Mouse (Mus musculus) macrophage (primary cell): Measurements from ENCODE around the gene Hdac9. TPM values are rescaled to one million over a fixed set of nuclear protein-coding genes. Genes with fewer than 3 reads are reported as not detected.

Experiments
- H3K27ac ChIP-seq: fragments of 350-480 bp; formaldehyde crosslinking; 2 replicates; pipeline ENCODE4 v1.9.0; 2021
- H3K36me3 ChIP-seq: fragments of 350-480 bp; formaldehyde crosslinking; 2 replicates; pipeline ENCODE4 v1.9.0; 2021; ENCODE audit errors: inconsistent target
- H3K4me3 ChIP-seq: fragments of 350-480 bp; formaldehyde crosslinking; 2 replicates; pipeline ENCODE4 v1.9.0; 2021; ENCODE audit errors: inconsistent target
- H3K79me2 ChIP-seq: fragments of 350-480 bp; formaldehyde crosslinking; 2 replicates; pipeline ENCODE4 v1.9.0; 2021; ENCODE audit errors: inconsistent target
- WGBS: methylation state at CpG from one replicate; pipeline ENCODE4 v1.1.7; 2026; ENCODE audit warnings: inconsistent platforms; ENCODE audit not compliant: missing documents; 5-methylcytosine and 5-hydroxymethylcytosine counted together
- polyA plus RNA-seq: library from polyadenylated mRNA; stranded (reverse); fragments of 250-400 nt; gene quantifications from 3 replicates; pipeline ENCODE4 v1.2.4, GENCODE M21; 2018; ENCODE audit warnings: inconsistent platforms

Hdac9 gene
- polyA plus RNA-seq, 1 experiment from 2014 or later, result 2.4 TPM

DNA sequence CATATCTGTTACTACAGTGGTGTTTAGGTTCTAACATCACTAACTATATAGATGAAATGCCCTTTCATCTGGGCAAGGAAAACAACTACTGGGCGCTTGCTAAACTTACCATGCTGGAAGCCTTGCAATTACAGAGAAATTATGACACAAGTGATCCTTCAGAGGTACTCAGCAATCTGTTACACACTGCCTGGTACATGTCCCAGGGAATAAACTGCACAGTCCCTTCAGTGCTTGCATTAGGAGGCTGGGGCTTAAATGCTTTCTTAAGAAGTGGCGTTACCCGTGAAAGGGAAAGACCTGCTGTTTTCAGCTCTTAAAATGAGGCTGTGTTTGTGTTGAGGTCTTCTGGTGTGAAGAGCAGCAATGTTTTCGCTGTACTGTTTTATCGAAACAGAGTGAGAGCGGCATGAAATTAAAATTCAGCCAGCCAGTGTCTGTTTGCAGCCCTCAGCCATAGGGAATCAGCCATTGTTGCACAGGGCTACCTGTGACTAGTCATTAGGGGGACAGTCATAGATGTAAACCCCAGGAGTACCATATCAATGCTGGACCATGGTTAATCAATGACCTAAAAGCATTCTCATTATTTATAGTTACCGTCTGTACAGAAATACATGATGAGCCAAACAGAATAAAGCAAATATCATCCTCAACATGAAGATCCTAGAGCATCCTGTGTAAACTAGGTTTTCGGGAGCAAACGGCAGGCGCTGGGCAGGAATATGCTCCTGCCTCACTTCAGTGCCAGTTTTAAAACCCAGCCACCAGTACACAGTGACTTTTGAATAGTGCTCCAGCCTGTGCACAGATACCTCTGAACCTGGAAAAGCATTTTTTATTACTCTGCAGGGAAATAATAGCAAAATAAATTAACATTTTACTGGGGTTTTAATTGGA, 125.4 kb downstream of the Hdac9 start:
- no peaks in the 10 kb centered on the region for H3K79me2 ChIP-seq
- H3K36me3 ChIP-seq, result no peaks in the 10 kb centered on the region
- H3K27ac ChIP-seq, result no peak overlapping the region
- WGBS, result 91% methylated on average over 10 of the region's 10 CpGs
- no peak overlapping the region for H3K4me3 ChIP-seq

GRCm38 (mm10) chr12:34789031-34789982, 127.6 kb downstream of the Hdac9 start:
- no peak overlapping the region for H3K27ac ChIP-seq
- WGBS, result 55% methylated on average over 10 of the region's 10 CpGs
- H3K36me3 ChIP-seq, result no peaks in the 10 kb centered on the region
- H3K79me2 ChIP-seq, result no peaks in the 10 kb centered on the region
- H3K4me3 ChIP-seq, result no peak overlapping the region

DNA sequence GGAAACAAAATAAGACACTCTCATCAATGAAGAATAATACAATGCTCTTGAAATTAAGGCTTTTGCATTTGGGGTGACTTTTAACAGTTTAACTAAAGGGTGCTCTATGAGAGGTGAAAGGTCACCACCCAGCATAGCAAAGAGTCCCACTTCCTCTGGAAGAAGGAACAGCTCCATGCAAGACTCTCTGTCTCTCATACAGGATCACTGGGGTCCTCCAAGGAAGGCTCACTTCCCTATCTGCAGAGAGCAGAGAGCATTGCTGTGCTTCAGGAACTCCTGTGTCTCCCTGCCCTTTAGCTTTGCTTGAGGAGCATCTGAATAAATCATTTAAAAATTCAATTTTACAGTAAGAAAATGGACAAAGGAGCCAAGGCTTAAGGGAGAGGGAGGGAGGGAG, 129.5 kb downstream of the Hdac9 start:
- H3K27ac ChIP-seq, result no peak overlapping the region
- no peaks in the 10 kb centered on the region for H3K36me3 ChIP-seq
- no peaks in the 10 kb centered on the region for H3K79me2 ChIP-seq
- no peak overlapping the region for H3K4me3 ChIP-seq

- Histone ChIP-seq H3K27ac (peak overlapping the region; percentile 36), H3K36me3 (no peaks in the 10 kb centered on the region), H3K79me2 (no peaks in the 10 kb centered on the region), H3K4me3 (no peak overlapping the region)
- WGBS, result 0% methylated on average over 6 of the region's 6 CpGs
Measured at GRCm38 (mm10) chr12:34783574-34783973, 133.3 kb downstream of the Hdac9 start.

DNA sequence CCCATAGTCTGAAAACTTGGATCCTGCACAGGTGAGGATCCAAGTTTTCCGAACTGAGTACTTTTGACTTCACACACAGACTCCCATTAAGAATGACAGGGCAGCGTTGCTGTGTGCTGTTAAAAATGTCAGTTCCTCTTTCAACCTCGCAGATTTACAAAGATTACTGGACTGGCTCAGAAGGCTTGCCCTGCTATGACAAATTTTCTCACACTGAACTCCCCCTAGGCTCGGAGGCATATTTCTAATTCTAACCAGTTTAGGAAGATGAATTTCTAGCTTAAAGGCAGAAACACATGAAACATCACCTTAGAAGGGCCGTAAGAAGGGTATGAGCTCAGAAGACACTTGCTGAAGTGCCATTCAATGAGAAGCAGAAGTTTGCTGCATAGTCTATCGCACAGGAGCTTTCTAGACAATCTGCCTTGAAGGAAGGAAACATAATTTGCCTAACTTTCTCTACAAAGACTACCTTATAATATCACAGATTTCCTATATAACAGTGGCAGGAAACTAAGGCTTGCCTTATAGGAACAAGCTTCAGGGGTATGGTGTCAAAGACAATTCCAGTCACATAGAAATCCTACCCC, 137.4 kb downstream of the Hdac9 start:
- Histone ChIP-seq H3K27ac (peak overlapping the region; percentile 24; the same call in 1 of the 2 replicates), H3K79me2 (no peaks in the 10 kb centered on the region), H3K4me3 (no peak overlapping the region), H3K36me3 (no peaks in the 10 kb centered on the region)
- 1% methylated on average over 6 of the region's 6 CpGs for WGBS

DNA sequence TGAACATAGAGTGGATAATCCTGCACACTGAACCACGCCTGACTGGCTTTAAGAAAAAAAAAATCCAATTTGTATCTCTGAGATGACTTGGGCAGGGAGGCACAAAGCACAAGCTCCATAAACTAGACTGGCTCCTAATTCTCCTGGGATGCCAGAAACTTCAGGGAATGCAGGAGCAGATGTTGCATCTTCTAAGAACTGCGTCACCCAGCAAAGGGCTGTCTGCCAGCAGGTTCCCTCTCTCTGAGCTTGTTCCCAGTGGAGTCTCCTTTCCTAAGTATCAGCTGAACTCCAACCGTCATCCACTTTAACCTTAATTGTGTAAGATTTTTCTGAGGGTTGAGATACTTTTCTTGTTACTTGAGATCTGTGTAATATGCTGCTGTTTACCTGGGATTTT, 140.7 kb downstream of the Hdac9 start:
- no peak overlapping the region for H3K27ac ChIP-seq
- no peak overlapping the region for H3K4me3 ChIP-seq
- no peaks in the 10 kb centered on the region for H3K79me2 ChIP-seq
- 92% methylated on average over 3 of the region's 3 CpGs for WGBS
- no peaks in the 10 kb centered on the region for H3K36me3 ChIP-seq

DNA sequence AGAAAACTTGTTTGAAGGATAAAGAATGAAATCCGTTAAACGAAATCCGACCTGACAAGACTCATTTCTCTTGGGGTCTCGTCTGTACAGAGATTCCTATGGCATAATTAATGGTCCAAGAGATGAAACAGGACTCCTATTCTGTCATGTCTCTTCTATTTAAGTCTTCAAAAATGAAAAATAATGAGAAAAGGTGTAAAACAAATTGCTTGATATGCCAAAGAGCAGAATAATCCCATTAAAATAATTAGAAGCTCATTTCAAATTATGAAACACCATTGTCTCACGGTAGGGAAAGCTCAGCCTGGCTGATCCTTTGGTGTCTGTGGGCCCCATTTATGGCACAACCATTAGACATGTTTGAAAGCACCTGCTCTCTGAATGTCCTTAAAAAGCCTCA, 142.8 kb downstream of the Hdac9 start:
- H3K36me3 ChIP-seq, result no peaks in the 10 kb centered on the region
- H3K27ac ChIP-seq, result no peak overlapping the region
- H3K79me2 ChIP-seq, result no peaks in the 10 kb centered on the region
- no peak overlapping the region for H3K4me3 ChIP-seq
- WGBS, result 95% methylated on average over 5 of the region's 5 CpGs

DNA sequence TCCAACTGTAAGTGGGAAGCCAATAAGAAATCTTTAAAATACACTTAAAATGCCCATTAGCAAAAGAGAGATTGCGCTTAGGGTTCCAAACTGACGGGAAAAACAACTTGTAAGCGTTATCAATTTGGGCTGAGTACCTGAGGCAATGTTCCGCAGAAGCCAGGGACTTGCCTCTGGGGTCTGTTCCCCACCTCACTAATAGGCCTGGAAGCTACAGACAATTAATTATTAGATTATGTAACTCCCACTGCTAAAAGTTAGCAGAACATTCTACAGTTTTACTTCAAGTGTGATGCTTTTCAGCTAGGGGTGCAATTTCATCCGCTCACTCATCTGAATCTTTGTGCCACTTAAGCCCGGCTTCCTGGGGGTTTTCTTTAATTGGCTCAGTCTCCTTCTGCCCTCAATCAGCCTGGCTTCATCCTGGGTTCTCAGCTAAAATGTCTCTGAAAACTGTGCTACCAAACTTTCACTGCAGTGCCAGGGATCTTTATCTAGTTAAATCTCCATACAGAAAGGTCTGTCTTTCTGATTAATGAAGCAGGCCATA, 149.6 kb downstream of the Hdac9 start:
- no peaks in the 10 kb centered on the region for H3K36me3 ChIP-seq
- H3K79me2 ChIP-seq, result no peaks in the 10 kb centered on the region
- WGBS, result 95% methylated on average over 6 of the region's 6 CpGs
- no peak overlapping the region for H3K27ac ChIP-seq
- no peak overlapping the region for H3K4me3 ChIP-seq

- H3K27ac ChIP-seq, result no peak overlapping the region
- H3K79me2 ChIP-seq, result no peaks in the 10 kb centered on the region
- WGBS, result 94% methylated on average over 2 of the region's 2 CpGs
- no peaks in the 10 kb centered on the region for H3K36me3 ChIP-seq
- no peak overlapping the region for H3K4me3 ChIP-seq
Measured at GRCm38 (mm10) chr12:34747266-34747665, 169.6 kb downstream of the Hdac9 start.

DNA sequence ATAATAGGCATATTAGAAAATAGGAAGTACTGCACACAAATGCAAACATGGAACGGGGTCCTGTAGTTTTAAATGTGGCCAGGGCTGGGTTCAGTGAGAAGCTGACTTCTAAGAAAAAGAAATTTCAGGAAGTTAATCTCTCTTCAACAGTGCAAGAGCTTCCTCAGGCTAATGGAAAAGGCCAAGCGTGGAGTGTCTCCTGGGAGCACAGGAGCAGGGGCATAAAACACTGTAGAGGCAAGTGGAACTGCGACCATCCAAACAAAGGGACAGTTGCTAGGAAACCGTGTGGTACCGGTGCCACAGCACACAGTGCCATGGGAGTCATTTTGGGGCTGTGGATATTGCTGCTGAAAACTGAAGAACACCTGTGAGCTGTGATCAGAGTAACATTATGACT, 191.7 kb downstream of the Hdac9 start:
- H3K27ac ChIP-seq, result peak overlapping the region; percentile 96
- no peak overlapping the region for H3K4me3 ChIP-seq
- 17% methylated on average over 5 of the region's 5 CpGs for WGBS

DNA sequence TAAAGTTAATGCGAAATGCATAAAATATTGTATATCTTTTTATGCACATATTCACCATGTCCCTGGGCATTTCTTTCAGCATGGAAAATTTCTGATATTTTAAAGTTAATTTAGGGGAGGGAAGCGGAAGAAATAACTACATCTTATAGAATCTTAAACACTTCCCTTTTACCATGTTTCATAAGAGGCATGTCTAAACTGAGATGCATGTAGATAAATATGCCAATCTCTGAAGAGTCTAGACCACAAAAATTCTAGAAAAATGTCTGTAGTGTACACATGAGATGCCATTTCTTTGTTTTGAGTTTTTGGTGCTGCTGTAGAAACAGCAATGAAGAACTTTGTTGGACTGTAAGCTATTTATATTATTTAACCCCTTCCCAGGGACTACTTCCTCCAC, 192.6 kb downstream of the Hdac9 start:
- no peak overlapping the region for H3K4me3 ChIP-seq
- no peaks in the 10 kb centered on the region for H3K36me3 ChIP-seq
- WGBS, result 33% methylated on average over 1 of the region's 2 CpGs
- no peaks in the 10 kb centered on the region for H3K79me2 ChIP-seq
- peak overlapping the region; percentile 96 for H3K27ac ChIP-seq

More for the DNA sequence above, 191.7 kb downstream of the Hdac9 start:
- Histone ChIP-seq H3K36me3 (no peaks in the 10 kb centered on the region), H3K79me2 (no peaks in the 10 kb centered on the region)

- Histone ChIP-seq H3K36me3 (no peaks in the 10 kb centered on the region), H3K27ac (peak overlapping the region; percentile 96), H3K79me2 (no peaks in the 10 kb centered on the region), H3K4me3 (peak overlapping the region; percentile 13)
- 2% methylated on average over 7 of the region's 7 CpGs for WGBS
Measured at GRCm38 (mm10) chr12:34722831-34723490, 193.9 kb downstream of the Hdac9 start.

GRCm38 (mm10) chr12:34720906-34721305, 196.0 kb downstream of the Hdac9 start:
- Histone ChIP-seq H3K36me3 (no peaks in the 10 kb centered on the region), H3K27ac (no peak overlapping the region), H3K79me2 (no peaks in the 10 kb centered on the region), H3K4me3 (no peak overlapping the region)
- 98% methylated on average over 2 of the region's 2 CpGs for WGBS
